Mouse (Mus musculus): ENCODE data around the gene Slc31a2.

DNA sequence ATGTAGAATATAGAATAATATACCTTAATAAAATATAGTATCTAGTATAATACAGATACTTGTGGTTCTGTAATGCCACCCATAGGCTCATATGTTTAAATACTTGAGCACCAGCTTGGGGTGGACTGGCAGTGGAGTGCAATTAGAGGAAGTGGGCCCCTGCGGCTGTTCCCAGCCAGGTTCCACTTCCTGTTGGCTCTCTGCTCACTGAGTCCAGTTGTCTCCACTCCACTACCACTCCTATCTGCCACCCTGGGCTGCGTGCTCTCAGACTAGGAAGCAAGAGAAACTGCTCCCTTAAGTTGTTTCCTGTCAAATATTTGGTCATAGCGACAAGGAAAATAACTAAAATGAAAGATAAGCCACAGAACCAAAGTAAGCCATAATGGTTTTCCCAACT, 60.3 kb downstream of the Slc31a2 start:
- no peak for TF ChIP-seq GATA1 (IDR thresholded peaks at IDR 0.05; ENCODE audit: borderline replicate concordance, low read length)
- TF ChIP-seq FLI1 (IDR thresholded peaks at IDR 0.05; ENCODE audit: low read length): no peak

Data from megakaryocyte, embryonic 14.5 days (primary cell).